Mouse (Mus musculus): ENCODE data around the gene Mcemp1. TPM values are rescaled to one million over a fixed set of nuclear protein-coding genes. Genes with fewer than 3 reads are reported as not detected.
A peak's percentile ranks its signal among the peaks of the same experiment; 100 is the strongest.

The Mcemp1 gene
- total RNA-seq (2021) (under 1 TPM in 1 of 2 experiments, not detected in 1; 0.49 TPM), polyA plus RNA-seq (2012; rRNA removed) (not detected in 2 replicates)
- long read RNA-seq, result 0 reads

DNA sequence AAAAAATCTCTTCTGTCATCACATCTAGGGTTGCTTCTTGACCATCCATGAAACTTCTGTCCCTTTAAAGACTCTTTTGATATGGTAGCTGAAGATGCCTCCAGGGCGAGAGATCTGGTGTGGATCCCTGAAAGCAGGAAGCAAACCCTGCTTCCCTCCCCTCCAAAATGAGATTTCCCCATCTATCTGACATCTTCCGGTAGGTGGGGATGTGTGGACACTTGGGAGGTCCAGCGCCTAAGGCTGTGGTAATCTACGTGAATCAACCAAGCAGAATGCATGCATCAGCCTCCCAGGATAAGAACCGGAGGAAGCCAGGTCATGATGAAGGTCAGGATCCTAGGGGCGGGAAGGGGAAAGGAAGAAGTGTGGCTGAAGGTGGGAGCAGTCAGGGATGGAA, at the start of gene Mcemp1:
Gene Mcemp1 (plus strand): TSS at position 248 of the 400 bp plus-strand sequence.
- no peak for DNase-seq

DNA sequence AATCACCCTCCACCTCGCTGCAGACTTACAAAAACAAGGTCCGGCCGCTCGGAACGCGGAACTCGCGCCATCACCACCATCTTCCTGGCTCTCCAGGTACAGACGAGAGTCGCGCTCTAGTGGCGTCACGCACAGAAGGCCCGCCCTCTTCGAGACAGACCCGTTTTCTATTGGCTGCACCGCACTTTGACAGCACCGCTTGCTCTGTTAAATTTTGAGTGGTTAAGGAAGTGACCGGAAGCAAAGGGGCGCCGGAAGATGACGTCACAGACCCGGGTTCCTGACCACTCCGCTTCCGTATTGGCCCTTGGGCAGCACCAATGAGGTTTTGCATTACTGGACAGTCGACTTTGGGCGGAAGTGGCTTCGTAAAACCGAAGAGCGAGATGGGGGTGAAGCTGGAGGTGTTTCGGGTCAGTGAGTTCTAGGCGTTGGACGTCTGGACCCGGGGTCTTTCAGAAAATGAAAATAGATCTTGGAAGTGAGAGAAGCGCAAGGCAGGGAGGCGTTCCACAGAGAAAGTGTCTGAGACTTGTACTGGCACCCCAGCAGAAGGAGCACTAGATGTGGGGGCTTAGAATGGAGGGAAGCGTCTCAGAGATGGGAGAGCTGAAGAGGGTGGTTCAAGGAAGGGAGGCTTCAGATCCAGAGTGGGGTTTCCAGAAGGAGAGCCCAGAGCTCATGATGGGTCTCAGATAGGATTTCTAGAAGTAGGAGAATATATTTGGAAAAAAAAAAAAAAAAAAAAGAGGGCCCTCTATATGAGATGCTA, 44.2 kb upstream of the Mcemp1 start, which contains the start of the genes Xab2 and Pet100:
Gene Xab2 (minus strand): TSS at position 118 of the 772 bp plus-strand sequence.
Gene Pet100 (plus strand): TSS at position 350 of the 772 bp plus-strand sequence.
- peak; percentile 99 for DNase-seq

DNA sequence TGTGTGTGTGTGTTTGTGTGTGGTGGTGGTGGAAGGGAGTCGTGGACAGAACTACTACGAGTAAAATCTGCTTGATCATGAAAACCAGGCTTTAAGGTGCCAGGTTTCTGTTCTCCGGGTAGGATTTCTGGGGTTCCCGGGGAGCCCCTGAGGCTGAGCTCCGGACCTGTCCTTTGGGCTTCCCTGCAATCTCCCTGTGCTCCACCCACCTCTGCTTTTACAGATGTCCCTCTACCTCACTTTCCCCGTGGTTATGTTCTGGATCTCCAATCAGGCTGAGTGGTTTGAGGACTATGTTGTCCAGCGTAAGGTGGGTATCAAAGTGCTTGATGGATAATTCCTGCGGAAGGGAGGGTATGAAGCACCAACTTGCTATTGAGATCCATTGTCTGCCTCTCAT, 43.4 kb upstream of the Mcemp1 start:
- DNase-seq, result no peak

DNA sequence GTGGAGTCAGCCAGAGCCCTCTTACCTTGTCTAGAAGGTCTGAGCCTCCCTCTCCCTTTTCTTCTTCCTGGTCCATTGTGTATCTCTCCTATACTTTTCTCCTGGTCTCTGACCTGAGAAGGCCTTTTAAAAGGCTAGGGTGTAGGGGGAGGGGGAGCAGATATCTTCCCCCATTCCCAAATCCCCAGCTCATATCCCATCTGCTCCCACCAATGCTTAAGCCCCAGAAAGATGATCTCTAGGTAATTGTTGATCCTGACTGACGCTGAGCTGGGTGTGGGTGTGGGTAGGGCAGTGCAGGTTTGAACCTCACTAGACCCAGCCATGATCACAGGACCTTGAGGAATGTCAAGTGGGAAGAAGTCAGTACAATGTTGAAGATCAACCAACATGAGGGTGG, 40.1 kb upstream of the Mcemp1 start, which contains the start of gene Pcp2:
Gene Pcp2 (minus strand): TSS at position 101 of the 400 bp plus-strand sequence.
- no peak for DNase-seq

DNA sequence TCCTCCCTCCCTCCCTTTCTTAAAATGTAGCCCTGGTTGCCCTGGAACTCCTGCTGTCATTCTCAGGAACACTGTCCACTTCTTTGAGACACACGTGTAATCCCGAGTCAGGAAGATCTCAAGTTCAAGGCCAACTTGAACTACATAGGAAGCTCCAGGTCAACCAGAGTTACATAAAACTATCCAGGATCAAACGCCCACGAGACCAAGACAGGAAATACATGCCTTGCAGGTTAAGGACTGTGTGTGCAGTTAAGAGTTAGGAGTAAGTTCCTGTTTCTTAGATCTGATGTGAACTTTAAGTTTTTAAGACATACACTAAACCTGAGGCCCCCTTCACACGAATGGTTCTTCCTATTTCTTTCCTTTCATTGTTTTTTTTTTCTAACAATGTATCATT, 38.6 kb upstream of the Mcemp1 start:
- DNase-seq, result no peak

DNA sequence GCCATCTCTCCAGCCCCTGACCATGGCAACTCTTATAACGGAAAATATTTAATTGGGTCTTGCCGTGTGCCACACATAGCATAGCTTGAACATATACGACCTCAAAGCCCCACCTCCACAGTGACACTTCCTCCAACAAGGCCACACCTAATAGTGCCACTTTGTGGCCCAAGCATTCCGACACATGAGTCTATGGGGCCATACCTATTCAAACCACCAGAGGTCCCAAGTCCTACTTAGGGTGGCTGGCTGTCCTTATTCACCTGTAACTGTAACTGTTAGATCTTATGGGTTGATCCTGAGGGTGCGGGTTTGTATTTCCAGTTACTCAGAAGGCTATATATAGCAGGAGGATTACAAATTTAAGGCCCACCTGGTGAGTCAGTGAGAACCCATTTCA, 37.5 kb upstream of the Mcemp1 start:
- DNase-seq, result no peak

DNA sequence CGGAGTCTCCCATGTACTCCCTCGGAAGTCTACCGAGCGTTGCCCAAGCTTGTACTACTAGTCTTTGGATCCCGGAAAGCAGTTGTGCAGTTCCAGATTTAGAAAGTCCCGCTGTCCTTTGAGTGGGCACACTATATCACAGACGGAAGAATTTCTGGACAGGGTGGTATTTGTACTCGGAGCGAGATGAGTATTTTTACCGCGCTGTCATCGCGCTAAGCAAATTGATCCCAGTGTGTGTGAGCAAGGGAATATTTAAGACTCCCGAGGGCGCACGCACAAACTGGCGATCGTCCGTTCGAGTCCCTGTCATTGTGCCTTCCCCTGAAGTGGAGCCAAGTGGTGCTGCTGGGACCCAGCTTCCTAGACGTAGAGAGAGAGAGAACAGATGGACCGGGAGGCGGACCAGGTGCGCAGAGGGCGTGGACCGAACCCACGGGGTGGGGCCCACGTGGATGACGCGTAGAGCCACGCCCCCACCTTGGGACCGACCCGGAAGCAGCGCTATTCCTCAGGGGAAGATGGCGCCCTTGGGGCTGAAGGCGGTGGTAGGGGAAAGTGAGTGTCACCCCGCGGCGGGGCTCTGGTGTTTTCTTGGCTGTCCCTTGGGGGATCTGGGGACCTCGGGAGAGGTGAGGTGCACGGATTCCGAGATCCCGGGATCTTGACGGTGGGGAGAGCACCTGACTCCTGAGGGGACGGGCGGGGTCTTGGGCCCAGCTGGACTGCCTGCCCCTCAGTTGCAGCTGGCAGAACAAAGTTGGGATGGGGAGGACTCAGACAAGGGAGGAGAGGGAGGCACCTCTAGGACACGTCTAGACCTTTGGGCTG, 34.7 kb upstream of the Mcemp1 start, which contains the start of gene Stxbp2:
Gene Stxbp2 (plus strand): TSS at position 309 of the 831 bp plus-strand sequence.
- peak; percentile 86 for DNase-seq

DNA sequence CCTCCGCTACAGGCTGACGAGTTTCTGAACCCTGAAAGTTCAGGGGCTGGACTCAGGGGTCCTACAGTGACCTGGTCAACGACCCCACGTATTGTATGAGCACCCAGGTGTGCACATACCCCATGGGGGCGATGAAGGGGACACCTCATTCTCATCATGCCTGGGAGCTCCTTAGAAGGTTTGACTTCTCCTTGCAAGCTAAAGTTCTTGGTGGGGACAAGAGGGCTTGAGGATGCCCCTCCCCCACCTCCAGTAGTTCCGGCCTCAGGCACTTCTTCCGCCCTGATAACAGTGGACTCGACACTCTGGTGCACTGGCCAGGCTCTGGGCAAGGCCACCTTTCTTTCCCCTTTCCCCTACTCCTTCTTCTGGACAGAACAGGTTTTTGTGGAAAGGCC, 34.1 kb upstream of the Mcemp1 start:
- DNase-seq, result no peak

DNA sequence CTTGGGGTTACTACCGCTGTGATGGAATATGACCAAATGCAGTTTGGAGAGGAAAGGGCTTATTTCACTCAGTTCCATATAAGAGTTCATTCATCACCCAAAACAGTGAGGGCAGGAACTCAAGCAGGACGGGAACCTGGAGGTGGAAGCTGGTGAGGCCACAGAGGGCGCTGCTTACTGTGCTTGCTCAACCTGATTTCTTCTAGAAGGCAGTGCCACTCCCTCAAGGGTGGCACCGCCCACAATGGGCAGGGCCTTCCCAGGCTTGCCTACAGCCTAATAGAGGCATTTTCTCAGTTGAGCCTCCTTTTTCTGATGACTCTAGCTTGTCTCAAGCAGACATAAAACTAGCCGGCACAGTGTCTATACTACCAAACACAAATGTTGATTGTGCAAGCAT, 19.8 kb upstream of the Mcemp1 start:
- DNase-seq, result peak; percentile 74

DNA sequence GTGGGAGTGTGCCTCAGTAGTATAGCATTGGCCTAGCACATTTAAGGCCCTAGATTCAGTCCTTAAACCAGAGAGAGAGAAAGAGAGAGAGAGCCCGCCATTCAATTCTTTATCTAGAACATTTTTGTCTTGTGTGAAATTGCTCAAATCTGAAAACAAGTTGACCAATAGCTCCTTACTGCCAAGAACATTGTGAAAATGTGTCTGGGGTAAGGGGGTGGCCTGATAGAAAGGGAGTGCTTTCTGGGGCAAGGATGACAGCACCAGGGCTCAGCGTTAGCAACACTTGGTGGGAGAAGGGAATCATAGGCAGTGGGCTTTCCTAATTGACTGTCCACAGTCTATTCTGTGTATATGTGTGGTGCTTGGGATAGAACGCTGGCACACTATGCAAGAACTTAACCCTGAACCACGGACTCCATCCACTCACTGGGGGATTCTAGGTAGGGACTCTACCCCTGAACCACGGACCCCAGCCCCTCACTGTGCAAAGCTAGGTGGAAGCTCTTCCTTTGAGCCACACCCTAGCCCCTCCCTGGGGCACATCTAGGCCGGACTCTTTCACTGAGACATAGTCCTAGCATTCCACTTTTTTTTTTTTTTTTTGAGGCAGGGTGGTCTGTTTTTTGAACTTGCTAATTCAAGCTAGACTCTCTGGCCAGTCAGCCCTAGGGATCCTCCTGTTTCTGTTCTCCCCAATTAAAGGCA, 18.6 kb upstream of the Mcemp1 start:
- peak; percentile 35 for DNase-seq

DNA sequence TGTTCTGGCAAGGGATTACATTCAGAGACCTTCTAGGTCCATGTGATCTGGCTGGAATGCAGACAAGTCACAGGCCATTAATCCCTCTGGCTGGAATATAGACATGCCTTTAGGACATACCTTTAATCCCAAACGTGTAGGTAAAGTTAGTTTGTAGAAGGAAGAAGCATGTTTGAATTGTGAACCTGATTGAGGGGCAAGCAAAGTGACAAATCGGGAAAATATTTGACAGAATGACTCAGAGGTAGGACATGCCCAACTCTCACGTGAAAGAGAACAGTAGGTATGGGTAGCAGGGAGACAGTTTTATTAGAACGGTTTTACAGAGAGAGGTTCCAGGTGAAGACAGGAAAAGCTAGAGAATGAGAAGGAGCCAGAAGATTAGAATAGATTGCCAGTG, 18.0 kb upstream of the Mcemp1 start:
- no peak for DNase-seq

DNA sequence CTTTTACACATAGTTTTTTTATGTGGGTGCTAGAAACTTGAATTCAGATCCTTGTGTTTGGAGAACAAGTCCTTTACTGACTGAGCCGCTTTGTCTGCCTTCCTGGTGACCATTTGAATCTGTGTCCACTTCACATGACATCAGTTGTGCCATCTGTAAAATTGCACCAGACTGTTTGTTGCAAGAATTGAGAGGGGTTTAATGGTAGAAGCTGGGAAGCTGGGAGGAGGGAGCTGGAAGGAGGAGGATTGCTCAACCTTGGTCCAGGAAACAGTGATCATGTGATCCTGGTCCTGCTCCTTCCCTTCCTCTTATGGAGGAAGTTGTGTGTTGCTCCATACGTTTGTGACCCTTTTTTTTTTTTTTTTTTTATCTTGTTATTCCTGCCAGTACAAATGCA, 17.3 kb upstream of the Mcemp1 start:
- DNase-seq, result no peak

DNA sequence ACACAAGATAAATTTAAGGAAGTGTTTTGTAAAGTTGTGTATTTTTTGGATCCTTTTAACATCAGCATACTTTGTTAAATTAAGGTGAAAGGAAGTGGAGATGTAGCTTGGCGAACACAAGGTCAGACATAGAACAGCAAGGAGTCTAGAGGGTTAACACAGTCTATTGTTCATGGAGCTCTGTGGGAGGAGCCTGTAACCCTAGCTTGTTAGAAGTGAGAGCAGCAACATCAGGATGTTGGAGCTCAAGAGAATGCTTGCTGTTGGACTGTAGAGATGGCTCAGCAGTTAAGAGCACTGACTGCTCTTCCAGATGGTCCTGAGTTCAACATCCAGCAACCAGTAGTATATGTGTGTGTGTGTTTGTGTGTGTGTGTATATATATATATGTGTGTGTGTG, 16.6 kb upstream of the Mcemp1 start:
- DNase-seq, result no peak

DNA sequence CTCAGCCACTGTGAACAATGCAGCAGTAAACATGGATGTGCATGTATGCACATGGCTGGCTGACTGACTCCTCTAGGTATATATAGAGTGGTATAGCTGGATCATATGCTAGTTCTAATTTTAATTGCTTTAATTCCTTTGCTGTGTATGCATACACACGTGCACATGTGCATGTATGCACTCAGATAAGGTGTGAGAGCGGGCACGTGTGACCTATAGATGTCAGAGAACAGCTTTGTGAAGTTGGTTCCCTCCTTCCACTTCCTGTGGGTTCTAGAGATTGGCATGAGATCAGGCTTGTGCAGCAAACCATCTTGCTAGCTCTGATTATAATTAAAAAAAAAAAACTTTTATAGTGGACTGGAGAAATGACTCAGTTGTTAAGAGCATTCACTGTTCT, 12.7 kb upstream of the Mcemp1 start:
- DNase-seq, result no peak

DNA sequence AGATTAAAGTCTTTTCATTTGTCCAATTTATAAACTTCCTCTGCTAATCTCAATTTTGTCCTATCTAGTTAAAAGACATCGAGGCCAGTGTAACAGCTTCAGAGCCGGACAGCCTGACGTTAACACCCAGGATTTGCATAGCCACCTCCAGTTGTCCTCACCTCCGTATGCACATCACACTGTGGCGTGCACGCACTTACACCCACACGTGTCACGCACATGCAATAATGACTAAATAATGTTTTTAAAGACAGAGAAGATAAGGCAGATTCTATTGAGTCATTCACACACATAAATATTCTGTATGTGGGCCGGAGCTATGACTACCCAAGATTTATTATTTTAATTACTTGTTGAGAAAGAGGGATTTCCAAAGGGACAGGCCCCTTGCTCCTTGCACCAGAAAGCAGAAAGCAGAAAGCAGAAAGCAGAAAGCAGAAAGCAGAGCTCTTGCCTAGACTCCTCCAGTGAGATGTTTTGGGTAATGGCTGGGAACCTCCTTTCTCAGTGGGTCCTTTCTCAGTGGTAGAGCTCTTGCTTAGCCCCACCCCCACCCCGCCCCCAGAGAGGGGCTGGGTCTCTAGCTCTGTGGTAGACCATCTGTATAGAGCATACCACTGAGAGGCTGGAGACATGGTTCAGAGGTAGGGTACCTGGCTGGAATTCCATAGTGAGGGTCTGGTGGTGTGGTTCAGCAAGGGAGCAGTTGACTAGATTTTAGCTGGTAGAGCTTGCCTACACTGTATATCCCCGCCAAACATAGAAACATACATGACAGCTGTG, 10.6 kb upstream of the Mcemp1 start:
- DNase-seq, result no peak

DNA sequence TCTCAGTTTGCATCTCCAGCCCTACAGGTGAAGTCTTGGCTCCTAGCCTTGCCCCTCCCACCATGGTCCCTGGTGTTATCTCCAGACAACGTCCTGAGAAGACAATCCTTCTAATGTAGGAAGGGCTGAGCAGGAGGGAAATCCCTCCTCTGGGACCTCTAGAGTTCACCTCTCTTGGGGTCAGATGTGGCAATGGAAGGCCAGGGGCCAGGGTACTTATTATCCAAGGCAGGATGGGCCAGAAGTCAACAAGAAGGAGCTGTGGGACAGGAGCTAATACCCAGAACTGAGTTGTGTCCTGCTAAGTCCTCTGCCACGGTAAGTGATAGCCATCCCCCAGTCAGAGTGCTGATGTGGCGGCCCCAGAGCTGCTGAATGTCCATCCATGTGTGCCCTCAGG, 10.0 kb upstream of the Mcemp1 start, which contains the start of gene Retn:
Gene Retn (plus strand): TSS at position 245 of the 400 bp plus-strand sequence.
- DNase-seq, result peak; percentile 37

DNA sequence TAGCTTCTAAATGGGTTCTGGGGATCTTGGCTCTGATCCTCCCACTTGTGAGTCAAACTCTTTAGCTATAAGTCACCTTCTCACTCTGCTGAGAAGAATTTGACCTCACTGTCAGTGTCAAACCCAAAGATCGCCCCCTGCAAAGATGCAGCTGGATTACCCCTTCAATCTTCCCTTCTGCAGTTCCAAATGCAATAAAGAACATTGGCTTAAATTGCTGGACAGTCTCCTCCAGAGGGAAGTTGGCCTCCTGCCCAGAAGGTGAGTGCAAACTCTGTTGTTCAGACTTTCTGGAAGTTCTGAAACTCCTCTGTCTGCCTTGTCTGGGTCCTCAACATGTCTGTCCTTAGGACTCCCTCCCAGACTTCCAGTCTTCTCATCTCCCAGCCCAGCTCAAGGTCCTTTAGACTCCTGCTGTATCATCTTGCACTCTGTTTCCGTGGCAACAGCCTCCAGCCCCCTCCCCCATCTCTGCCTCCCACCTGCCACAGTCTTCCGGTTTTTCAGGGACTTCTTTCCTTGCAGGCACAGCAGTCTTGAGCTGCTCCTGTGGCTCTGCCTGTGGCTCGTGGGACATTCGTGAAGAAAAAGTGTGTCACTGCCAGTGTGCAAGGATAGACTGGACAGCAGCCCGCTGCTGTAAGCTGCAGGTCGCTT, 8.7 kb upstream of the Mcemp1 start:
- DNase-seq, result no peak

DNA sequence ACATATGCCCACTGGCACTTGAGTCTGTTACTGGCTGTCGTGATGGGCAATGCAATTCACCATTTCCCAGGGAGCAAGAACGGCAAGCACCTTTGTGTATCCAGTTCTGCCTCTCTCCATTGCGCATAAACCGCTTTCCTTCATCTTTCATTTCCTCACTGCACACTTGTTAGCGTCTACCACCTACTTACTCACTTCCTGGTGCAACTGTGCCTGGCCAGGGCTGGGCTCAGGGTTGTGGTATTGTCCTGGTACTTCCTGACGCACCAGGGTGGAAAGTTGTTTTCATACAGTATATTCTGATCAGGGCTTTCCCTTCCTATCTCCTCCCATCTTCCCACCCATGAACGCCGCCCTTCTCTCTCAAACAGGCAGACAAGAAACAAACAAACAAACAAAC, 4.7 kb upstream of the Mcemp1 start:
- DNase-seq, result no peak

DNA sequence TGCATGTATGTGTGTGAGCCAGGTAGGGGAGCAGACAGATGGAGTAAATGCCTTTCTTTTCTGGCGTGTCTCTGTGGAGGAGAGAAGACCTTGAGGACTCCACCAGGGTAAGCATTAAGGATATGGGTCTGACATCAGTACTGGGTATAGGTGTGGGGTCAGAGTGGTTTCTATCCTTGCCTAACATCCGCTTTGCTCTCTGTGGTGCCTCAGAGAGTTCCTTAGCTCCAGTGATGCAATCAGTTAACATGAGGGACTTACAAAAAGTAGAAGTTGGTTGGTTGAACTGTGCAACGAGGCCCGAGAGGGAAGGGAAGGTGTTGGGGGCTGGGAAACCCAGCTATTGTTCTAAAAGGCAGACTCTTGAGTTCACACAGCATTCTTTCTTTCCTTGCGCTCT, 1.1 kb upstream of the Mcemp1 start:
- no peak for DNase-seq

DNA sequence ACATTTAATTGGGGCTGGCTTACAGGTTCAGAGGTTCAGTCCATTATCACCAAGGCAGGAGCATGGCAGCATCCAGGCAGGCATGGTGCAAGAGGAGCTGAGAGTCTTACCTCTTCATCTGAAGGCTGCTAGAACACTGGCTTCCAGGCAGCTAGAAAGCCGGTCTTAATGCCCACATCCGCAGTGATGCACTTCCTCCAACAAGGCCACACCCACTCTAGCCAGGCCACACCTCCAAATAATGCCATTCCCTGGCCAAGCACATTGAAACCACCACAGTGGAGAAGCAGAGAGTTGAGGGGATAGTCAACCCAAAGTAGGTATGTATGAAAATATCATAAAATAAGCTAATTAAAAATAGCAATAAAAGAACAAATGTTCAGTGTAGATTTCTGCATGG, 4.8 kb downstream of the Mcemp1 start:
- no peak for DNase-seq

DNA sequence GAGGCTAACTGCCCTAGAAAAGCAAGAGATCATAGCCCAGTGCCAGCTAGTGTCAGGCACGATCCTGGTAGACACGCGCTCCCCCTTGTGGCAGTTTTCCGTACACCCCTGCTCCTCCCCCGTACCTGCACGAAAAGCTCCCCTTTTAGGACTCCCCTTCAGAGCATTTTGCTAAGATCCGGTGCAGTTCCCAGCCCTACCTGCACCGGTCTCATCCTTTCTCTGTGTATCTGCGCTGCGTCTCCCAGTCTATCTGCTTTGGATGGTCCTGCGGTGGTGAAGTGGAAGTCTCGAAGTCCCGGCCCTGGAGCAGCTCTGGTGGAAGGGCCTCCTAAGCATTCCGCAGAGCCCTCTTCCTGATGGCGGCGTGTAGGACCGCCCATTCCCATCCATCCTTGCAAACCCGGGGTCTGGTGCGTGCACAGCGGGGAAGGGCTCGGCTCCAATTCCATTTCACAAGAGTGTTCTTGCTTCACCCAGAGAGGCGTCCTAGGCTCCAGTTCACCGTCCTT, 6.5 kb downstream of the Mcemp1 start, which contains the start of gene Fcor:
Gene Fcor (minus strand): TSS at position 383 of the 512 bp plus-strand sequence.
- peak; percentile 90 for DNase-seq
